Mouse (Mus musculus) frontal cortex, postnatal 36 days (tissue): ENCODE results near the gene Dpp9.
"Not testable (repeated sequence)": the region's sequence is repeated elsewhere in the genome, so short reads cannot be mapped to it uniquely, and the experiment has no call there.

Source experiments
- DNase-seq, 2 experiments: peaks; one replicate each; pipeline ENCODE4 v3.0.0; 2022; ENCODE audit warnings: low spot score in 2 of 2

Dpp9 gene

DNA sequence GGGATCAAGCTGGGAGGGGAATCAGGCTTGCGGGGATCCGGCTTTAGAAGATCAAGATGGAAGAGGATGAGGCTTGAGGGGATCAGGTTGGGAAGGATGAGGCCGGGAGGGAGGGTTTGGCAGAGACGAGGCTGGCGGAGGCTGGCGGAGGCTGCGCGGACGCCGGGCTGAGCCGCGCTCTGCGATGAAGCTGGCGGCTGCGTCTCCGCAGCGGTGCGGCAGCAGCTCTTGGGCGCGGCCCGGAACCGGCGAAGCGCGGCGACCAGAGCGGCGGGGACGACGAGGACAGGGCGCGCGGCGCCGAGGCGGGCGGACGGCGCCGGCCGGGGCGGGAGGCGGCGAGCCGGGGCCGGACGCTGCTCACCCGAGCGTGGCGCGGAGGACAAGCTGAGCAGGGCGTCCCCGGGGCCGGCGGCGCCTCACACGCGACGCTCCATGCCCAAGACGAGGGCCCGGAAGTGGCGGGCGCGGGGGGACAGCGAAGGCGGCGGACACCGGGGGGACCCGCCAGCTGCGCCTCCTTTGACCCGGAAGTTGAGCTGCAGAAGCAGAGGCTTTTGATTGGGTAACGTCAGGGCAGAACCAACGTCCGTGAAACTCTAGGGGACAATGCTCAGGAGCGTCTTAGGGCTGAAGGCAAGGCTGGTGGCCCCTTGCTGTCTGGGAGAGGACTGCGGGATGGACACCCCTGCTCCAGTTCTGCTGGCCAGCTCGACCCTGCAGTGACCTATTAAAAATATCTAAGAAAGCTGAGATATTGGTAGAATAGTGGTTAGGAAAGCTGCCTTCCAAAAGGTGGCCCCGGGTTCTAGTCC lies at the start of gene Dpp9:
Gene Dpp9 (minus strand): TSS at position 529 of the 815 bp plus-strand sequence.
- DNase-seq, result peak; percentile 90 to 93

- DNase-seq, result peak; percentile 67 to 89
Measured at GRCm38 (mm10) chr17:56266271-56266670, 47.6 kb upstream of the Dpp9 start.

GRCm38 (mm10) chr17:56265869-56266268 lies 47.2 kb upstream of the Dpp9 start:
- DNase-seq, result no peak

DNA sequence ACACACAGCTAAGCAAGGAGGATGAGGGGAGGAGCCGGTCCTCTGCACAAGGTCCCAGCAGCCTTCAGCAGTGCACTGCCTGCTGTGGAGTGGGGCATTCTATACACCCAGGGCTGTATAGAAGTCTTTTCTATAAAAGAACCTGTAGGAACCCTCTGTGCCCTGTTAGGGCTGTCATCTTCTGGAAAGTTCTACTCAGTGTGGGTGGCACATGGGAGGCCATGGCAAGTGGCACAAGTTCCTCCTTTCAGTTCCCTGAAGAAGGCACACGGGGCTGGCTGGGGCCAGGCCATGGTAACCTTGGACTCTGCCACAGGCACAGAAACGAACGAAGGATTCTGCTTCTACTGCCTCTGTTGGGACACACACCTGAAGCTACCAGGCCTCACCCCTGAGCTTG lies 46.3 kb upstream of the Dpp9 start:
- no peak for DNase-seq

DNA sequence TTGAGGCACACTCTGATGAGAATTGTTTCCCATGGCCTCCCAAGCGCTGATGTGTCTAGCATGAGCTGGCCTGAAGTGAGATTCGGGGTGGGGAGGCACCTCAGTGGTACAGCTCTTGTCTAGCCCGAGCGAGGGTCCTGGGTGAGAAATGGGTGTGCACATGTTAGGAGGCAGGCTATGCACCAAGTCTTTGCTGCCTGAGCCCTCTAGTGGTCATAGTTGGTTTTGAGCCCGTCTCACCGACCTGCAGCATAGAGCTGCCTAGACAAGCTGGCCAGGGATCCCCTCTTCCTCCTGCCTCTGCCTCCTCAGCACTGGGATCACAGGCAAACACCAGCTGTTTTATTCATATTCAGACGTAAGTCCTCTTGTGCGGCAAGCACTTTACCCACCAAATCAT lies 45.3 kb upstream of the Dpp9 start:
- peak; percentile 77 to 87 for DNase-seq

DNA sequence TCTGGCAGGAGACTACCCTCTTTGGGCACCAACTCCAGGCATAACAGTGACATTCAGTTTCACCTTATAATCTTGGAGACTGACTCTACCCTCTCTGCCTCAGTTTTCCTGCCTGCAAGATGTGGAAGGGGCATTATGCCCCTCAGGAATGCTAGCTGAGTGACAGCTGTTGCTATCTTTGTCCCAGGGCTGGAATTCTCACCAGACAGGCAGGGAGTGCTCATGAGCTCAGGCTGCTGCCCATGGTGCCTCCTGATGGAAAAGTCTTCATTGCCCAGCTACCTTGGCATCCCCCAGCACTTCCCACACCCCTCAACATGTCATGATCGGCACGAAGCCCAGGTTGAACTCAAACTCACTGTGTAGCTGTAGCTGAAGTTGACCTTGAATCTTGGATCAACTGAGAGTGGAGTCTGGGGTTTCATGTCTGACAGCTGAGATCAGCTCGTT lies 44.0 kb upstream of the Dpp9 start:
- DNase-seq, result no peak

DNA sequence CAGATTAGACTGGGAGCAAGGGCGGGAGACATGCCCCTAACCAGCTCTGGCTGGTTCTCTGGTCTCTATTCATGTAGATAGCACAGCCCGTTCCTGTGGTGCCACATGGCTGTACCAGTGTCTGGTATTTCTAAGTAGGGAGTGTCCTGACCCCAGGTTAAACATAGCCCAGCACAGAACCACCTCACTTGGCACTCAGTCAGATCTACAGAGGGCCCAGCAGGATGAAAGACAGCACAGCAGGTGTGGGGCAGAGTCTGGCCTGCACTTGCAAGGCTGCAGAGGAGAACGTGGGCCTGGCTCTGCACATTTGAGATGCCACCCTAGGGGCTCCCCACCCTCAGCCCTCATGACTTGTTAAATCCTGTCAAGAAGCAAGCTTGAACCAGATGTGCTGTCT lies 42.5 kb upstream of the Dpp9 start:
- DNase-seq, result no peak

GRCm38 (mm10) chr17:56259301-56260037 lies 40.8 kb upstream of the Dpp9 start:
- DNase-seq, result no peak

DNA sequence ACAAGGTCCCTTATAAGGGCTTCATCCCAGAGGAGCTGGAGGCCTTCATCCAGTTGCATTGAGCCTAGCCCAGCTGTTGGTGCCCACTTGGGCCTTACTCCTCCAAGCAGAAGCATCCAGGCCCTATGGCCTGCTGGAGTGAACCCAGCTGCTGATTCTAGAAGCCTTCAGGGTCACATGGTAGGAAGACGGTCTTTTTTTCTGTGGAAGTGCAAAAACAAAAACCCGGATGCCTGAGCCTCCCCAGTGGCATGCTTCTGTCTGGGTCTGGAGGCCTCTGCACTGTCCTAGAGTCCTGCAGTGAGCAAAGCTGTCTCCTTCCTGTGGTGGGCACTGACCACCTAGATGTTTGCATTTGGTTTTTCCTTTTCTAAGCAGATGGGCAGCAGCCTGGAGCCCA lies 40.1 kb upstream of the Dpp9 start:
- DNase-seq, result not testable (repeated sequence)

GRCm38 (mm10) chr17:56258269-56258668 lies 39.6 kb upstream of the Dpp9 start:
- DNase-seq, result not testable (repeated sequence)

GRCm38 (mm10) chr17:56257181-56257894 lies 38.6 kb upstream of the Dpp9 start:
- DNase-seq, result peak in 1 of 2 experiments; percentile 41

DNA sequence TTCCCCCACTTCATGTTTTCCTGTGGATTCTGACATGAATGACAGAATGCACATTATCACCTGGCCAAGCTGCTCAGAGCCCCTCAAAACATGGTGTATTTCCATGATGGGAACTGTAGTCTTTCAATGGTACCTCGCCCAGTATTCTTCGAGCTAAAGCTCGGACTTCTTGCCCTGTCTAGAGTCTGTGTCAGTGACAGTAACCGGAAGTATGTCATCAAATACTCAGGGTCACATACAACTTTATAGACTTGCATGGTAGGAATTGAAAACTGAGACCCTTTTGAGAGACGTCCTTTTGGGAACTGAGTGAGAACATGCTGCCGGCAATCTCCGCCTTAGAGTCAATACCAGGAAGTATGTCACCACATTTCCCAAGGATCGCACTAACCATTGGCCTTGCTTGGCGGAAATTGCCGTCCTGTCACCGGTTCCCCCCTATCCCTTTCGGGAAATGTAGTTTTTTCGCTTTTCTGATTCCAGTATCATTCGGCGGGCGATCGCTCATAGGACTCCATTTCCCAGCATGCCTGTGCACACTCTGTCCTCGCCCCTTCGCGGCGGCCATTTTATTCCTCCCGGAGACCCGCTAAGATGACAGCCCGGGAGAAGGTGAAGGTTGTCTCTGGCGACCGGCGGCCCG lies 37.7 kb upstream of the Dpp9 start, which contains the start of gene Fem1a:
Gene Fem1a (plus strand): TSS at position 572 of the 643 bp plus-strand sequence.
- DNase-seq, result peak; percentile 96 to 98

DNA sequence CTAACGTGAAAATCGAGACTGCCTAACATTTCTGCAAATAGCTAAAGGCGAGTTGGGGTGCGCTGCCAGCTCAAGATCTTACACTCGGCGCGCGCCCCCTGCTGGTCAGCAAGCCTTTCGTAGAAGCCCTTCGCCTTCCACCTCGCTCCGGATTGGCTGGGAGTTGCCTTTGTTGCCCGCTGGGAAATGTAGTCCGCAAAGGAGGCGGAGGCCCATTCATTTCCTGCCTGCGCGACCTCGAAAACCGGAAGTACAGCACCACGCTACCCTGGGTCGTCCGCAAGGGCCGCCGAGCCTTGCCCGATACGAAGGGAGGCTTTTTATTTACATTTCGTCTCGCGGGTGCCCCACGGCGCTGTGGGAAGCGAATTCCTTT lies 37.1 kb upstream of the Dpp9 start:
- peak; percentile 97 to 99 for DNase-seq

- peak; percentile 60 to 67 for DNase-seq
Measured at GRCm38 (mm10) chr17:56255429-56255828, 36.7 kb upstream of the Dpp9 start.

- DNase-seq, result no peak
Measured at GRCm38 (mm10) chr17:56254695-56255094, 36.0 kb upstream of the Dpp9 start.

DNA sequence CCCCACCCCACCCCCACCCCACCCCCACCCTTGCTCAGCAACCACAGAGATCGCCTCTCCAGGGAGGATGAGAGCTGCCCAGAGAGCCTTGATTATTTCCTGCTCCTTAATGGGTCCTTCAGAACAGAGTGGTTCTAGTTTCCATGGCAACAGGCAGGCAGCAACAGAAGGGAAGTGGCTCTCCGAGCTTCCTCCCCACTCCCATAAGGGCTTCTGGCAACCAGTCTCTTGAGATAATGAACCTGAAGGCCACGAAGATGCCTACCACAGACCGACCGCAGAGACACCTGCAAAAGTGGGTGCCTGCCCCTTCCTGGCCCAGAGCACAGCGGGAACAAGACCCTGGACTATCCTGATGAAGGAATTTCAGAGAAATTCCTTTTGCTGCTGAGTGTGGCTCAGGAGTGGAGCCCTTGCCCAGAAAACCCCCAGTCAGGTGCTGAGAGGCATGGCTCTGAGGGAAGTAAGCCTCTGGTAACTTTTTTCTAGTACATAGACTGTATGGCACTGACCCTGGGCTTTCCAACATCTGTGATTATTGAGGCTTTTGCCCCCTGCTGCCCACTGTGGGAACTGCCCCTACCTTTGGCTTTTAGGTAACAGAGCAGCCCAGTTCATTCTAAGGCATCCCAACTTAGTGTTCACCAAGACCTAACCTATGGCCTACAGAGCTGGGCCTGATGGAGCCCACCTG lies 32.6 kb upstream of the Dpp9 start:
- DNase-seq, result peak; percentile 68 to 81

DNA sequence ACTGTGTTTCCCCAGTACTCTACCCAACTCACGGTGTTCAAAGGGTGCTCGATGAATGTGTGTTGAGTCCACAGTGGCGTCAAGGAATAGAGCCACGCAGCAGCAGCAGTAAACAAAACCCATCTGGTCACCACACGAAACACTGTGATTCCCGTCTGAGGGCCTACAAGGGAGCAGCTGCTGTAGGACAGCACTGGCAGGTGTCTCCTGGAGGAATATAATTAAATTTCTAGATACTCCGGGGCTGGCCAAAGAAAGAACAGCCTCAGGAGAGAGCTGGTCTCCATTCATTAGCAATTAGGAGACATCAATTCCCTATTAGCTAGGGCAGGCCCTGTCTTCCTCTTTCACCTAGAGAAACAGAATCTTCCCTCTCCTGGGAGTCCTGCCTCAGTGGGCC lies 26.9 kb upstream of the Dpp9 start:
- no peak for DNase-seq

DNA sequence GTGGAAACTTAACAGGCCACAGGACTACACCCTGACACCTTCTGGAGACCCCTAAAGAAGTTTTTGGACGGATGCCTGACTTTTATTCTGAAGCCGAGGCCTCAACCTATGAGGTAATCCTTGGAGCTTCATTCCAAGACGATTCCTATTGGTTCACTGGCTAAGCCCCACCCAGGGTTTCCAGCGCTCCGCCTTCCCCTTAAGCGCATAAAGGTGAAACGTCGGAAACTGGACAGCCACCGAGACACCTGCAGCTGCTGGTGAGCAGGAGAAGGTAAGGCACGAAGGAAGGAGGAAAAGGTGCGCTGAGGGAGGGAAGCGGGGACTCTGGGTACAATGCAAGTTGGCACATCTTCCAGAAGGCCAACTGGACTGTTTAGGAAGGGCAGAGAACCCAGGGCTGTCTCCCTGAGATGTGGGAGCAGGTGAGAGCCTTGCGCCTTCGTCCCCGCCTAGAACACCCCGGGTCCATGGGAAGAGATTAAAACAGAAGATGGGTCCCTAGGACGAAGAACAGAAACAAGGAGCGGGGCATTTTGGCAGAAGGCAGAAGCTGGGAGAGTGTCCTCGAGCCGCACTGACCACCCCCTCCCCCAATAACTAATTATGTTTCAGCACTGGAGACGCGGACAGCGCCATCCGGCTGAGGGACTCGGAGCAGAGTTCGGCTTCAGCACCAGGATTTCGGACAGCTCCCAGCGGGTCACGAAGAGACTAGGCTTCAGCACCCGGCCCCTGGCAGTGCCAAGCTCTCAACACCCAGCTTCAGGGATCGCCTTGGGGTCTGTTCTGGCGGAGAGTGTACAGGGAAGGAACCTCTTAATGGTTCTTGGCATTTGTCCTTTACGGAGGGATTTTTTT lies 23.1 kb upstream of the Dpp9 start:
- DNase-seq, result peak; percentile 73 to 79

- peak; percentile 85 to 88 for DNase-seq
Measured at GRCm38 (mm10) chr17:56233818-56234469, 15.2 kb upstream of the Dpp9 start.

DNA sequence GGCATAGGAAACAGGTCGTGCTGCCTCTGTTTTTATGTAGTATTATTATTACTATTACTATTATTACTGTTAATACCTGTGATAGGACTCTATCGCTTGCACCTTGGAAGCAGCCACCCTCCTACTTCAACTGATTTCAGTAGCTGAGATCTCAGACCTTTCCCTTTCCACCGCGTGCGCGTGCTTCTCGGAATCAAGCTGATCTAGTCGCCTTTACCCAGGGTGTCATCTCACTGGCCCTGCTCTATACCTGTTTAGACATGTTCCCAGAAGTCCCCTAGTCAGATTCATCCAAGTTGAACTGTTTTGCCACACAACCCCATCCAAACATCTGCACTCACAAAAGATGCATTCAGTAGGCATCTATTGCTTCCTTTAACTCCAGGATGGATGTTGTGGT lies 14.7 kb upstream of the Dpp9 start:
- DNase-seq, result no peak
